Mouse (Mus musculus) MEL (cell line): Measurements from ENCODE around the gene Cacna1b. TPM values are rescaled to one million over a fixed set of nuclear protein-coding genes. Genes with fewer than 3 reads are reported as not detected.

Experiments
- DNase-seq: peaks from one replicate; pipeline ENCODE4 v3.0.0; 2011; ENCODE audit warnings: low read depth, low spot score
- H3K27ac ChIP-seq: 2 replicates; pipeline ENCODE4 v1.5.1; 2012; ENCODE audit warnings: low read depth, mild to moderate bottlenecking, control low read depth, low read length, moderate library complexity; ENCODE audit not compliant: control insufficient read depth
- H3K27me3 ChIP-seq, 2 experiments: fragments of 150-350 bp in 1 of 2; sonication (generic) in 1 of 2; 2 replicates each; pipeline ENCODE4 v1.6.1; 2012; ENCODE audit warnings: low read length in 2 of 2, mild to moderate bottlenecking in 2 of 2, improper control_type of control experiment in 1 of 2, moderate library complexity in 1 of 2; ENCODE audit not compliant: insufficient read depth in 2 of 2, control insufficient read depth in 1 of 2
- H3K36me3 ChIP-seq, 2 experiments: 2 replicates each; pipeline ENCODE4 v1.6.1; 2012 to 2014; ENCODE audit warnings: low read length in 2 of 2, improper control_type of control experiment in 1 of 2, inconsistent platforms in 1 of 2, mild to moderate bottlenecking in 1 of 2; ENCODE audit not compliant: insufficient read depth in 2 of 2, control insufficient read depth in 1 of 2
- H3K4me1 ChIP-seq, 2 experiments: fragments of 150-350 bp in 1 of 2; sonication (generic) in 1 of 2; 2 replicates each; pipeline ENCODE4 v1.6.1; 2012; ENCODE audit warnings: low read length in 2 of 2, improper control_type of control experiment in 1 of 2, mild to moderate bottlenecking in 1 of 2; ENCODE audit not compliant: insufficient read depth in 2 of 2, control insufficient read depth in 1 of 2
- H3K4me3 ChIP-seq, 2 experiments: fragments of 150-350 bp in 1 of 2; sonication (generic) in 1 of 2; 2 replicates each; pipeline ENCODE4 v1.5.1; 2012; ENCODE audit warnings: low read depth in 2 of 2, low read length in 2 of 2, mild to moderate bottlenecking in 2 of 2, moderate library complexity in 2 of 2, control low read depth in 1 of 2, improper control_type of control experiment in 1 of 2; ENCODE audit not compliant: control insufficient read depth in 1 of 2, insufficient read depth in 1 of 2
- H3K79me2 ChIP-seq: 2 replicates; pipeline ENCODE4 v1.6.1; 2012; ENCODE audit warnings: mild to moderate bottlenecking, low read length, moderate library complexity; ENCODE audit not compliant: control insufficient read depth, poor library complexity, insufficient read depth
- H3K9ac ChIP-seq: 2 replicates; pipeline ENCODE4 v1.6.1; 2012; ENCODE audit warnings: low read depth, mild to moderate bottlenecking, control low read depth, low read length, moderate library complexity; ENCODE audit not compliant: control insufficient read depth, poor library complexity, severe bottlenecking
- H3K9me3 ChIP-seq: fragments of 150-350 bp; sonication (generic); replicated peaks from 2 replicates; pipeline ENCODE4 v1.6.1; 2012; ENCODE audit warnings: mild to moderate bottlenecking, low read length, improper control_type of control experiment, moderate library complexity; ENCODE audit not compliant: insufficient read depth
- CHD1 ChIP-seq: IDR thresholded peaks from 2 replicates; pipeline ENCODE4 v1.6.1; 2012; ENCODE audit warnings: low read depth, mild to moderate bottlenecking, inconsistent platforms, low read length, improper control_type of control experiment
- CTCF ChIP-seq, 3 experiments: IDR thresholded peaks in 2 of 3; conservative IDR thresholded peaks in 1 of 3; 2 replicates each; pipeline ENCODE4 v1.5.1; 2011 to 2012; ENCODE audit warnings: low read length in 3 of 3, low read depth in 2 of 3, mild to moderate bottlenecking in 2 of 3, improper control_type of control experiment in 1 of 3, inconsistent platforms in 1 of 3, mixed read lengths in 1 of 3, moderate library complexity in 1 of 3; ENCODE audit not compliant: control insufficient read depth in 1 of 3, insufficient read depth in 1 of 3, poor library complexity in 1 of 3, severe bottlenecking in 1 of 3
- E2F4 ChIP-seq: IDR thresholded peaks from 2 replicates; pipeline ENCODE4 v1.6.1; 2011; ENCODE audit warnings: low read depth, low read length, improper control_type of control experiment, borderline replicate concordance
- ELF1 ChIP-seq: IDR thresholded peaks from 2 replicates; pipeline ENCODE4 v1.6.1; 2014; ENCODE audit warnings: low read depth, mild to moderate bottlenecking, inconsistent platforms, low read length, improper control_type of control experiment, moderate library complexity
- GABPA ChIP-seq: IDR thresholded peaks from 2 replicates; pipeline ENCODE4 v1.6.1; 2012; ENCODE audit warnings: low read depth, mild to moderate bottlenecking, inconsistent platforms, low read length, improper control_type of control experiment, moderate library complexity
- GATA1 ChIP-seq: IDR thresholded peaks from 2 replicates; pipeline ENCODE4 v1.6.1; 2011; ENCODE audit warnings: low read depth, low read length, improper control_type of control experiment
- JUND ChIP-seq: IDR thresholded peaks from 2 replicates; pipeline ENCODE4 v1.6.1; 2011; ENCODE audit warnings: low read depth, mild to moderate bottlenecking, improper control_type of control experiment, low read length
- MAX ChIP-seq: IDR thresholded peaks from 2 replicates; pipeline ENCODE4 v1.6.1; 2011; ENCODE audit warnings: low read length, improper control_type of control experiment
- MXI1 ChIP-seq: IDR thresholded peaks from 2 replicates; pipeline ENCODE4 v1.6.1; 2011; ENCODE audit warnings: mild to moderate bottlenecking, low read depth, low read length, improper control_type of control experiment
- MYB ChIP-seq: IDR thresholded peaks from 2 replicates; pipeline ENCODE4 v1.6.1; 2011; ENCODE audit warnings: mild to moderate bottlenecking, low read depth, low read length, improper control_type of control experiment
- NRF1 ChIP-seq: IDR thresholded peaks from 2 replicates; pipeline ENCODE4 v1.6.1; 2014; ENCODE audit warnings: low read depth, mild to moderate bottlenecking, inconsistent platforms, low read length, improper control_type of control experiment, moderate library complexity; ENCODE audit not compliant: poor library complexity, insufficient read depth, severe bottlenecking
- RCOR1 ChIP-seq: IDR thresholded peaks from 2 replicates; pipeline ENCODE4 v1.6.1; 2012; ENCODE audit warnings: low read depth, mild to moderate bottlenecking, inconsistent platforms, low read length, improper control_type of control experiment
- TAL1 ChIP-seq: IDR thresholded peaks from 2 replicates; pipeline ENCODE4 v1.6.1; 2012; ENCODE audit warnings: mild to moderate bottlenecking, inconsistent platforms, low read length, moderate library complexity, mixed read lengths
- TCF12 ChIP-seq: IDR thresholded peaks from 2 replicates; pipeline ENCODE4 v1.6.1; 2014; ENCODE audit warnings: low read depth, mild to moderate bottlenecking, inconsistent platforms, low read length, improper control_type of control experiment, moderate library complexity
- UBTF ChIP-seq: IDR thresholded peaks from 2 replicates; pipeline ENCODE4 v1.6.1; 2012; ENCODE audit warnings: low read depth, mild to moderate bottlenecking, inconsistent platforms, low read length, improper control_type of control experiment, moderate library complexity, borderline replicate concordance; ENCODE audit not compliant: insufficient read depth
- USF1 ChIP-seq: IDR thresholded peaks from 2 replicates; pipeline ENCODE4 v1.6.1; 2014; ENCODE audit warnings: low read depth, mild to moderate bottlenecking, inconsistent platforms, low read length, improper control_type of control experiment, moderate library complexity
- USF2 ChIP-seq, 2 experiments: IDR thresholded peaks; 2 replicates each; pipeline ENCODE4 v1.6.1; 2011 to 2012; ENCODE audit warnings: improper control_type of control experiment in 2 of 2, low read length in 2 of 2, borderline replicate concordance in 1 of 2, inconsistent platforms in 1 of 2, low read depth in 1 of 2, mild to moderate bottlenecking in 1 of 2; ENCODE audit not compliant: insufficient read depth in 1 of 2
- polyA plus RNA-seq, 2 experiments: library from polyadenylated mRNA; stranded (reverse) in 1 of 2; unstranded in 1 of 2; fragments of >175 nt in 1 of 2; fragments of >200 nt in 1 of 2; gene quantifications; 2 replicates each; pipeline versions ENCODE4 v1.2.1 to v1.2.4; 2012; ENCODE audit warnings: low replicate concordance in 2 of 2, low read depth in 1 of 2; ENCODE audit not compliant: insufficient read length in 2 of 2, insufficient read depth in 1 of 2, missing spikeins in 1 of 2
- total RNA-seq: library from RNA; depleted of rRNA; stranded (reverse); fragments of 300-350 nt; gene quantifications from 2 replicates; pipeline ENCODE4 v1.2.3, GENCODE M21; 2012

The Cacna1b gene
- total and polyA plus RNA-seq, 3 experiments, result not detected

GRCm38 (mm10) chr2:24806143-24806542 lies 43.2 kb upstream of the Cacna1b start:
- H3K4me3 ChIP-seq, result no peak overlapping the region
- H3K9ac ChIP-seq, result no peak overlapping the region
- no peaks in the 10 kb centered on the region for H3K79me2 ChIP-seq
- H3K36me3 ChIP-seq, result peaks cover 11 to 32% of the 10 kb centered on the region in 2 experiments
- no peak for DNase-seq
- no peaks in the 10 kb centered on the region for H3K9me3 ChIP-seq
- H3K4me1 ChIP-seq, result peaks cover 0 to 6% of the 10 kb centered on the region in 2 experiments; a peak in 3 of 4 replicates
- no peaks in the 10 kb centered on the region for H3K27me3 ChIP-seq
- H3K27ac ChIP-seq, result no peak overlapping the region
- TF ChIP-seq CTCF (IDR thresholded peaks at IDR 0.05 in 2 of 3, conservative IDR thresholded peaks at IDR 0.05 in 1 of 3; ENCODE audit: control insufficient read depth in 1 of 3, insufficient read depth in 1 of 3, low read depth in 2 of 3, low read length in 3 of 3, poor library complexity in 1 of 3, severe bottlenecking in 1 of 3) (no peak), GABPA (no peak)

- H3K9ac ChIP-seq, result no peak overlapping the region
- peak; percentile 23 for DNase-seq
- no peak overlapping the region for H3K4me3 ChIP-seq
- TF ChIP-seq MXI1 (no peak), MYB (no peak), ELF1 (no peak), TCF12 (no peak), GATA1 (no peak), TAL1 (no peak; the same call in 1 of the 2 replicates), USF2 (IDR thresholded peaks at IDR 0.05; ENCODE audit: borderline replicate concordance in 1 of 2, insufficient read depth in 1 of 2, low read depth in 1 of 2, low read length in 2 of 2) (no peak), E2F4 (no peak), NRF1 (no peak), MAX (no peak), RCOR1 (no peak), JUND (no peak), UBTF (no peak), CTCF (IDR thresholded peaks at IDR 0.05 in 2 of 3, conservative IDR thresholded peaks at IDR 0.05 in 1 of 3; ENCODE audit: control insufficient read depth in 1 of 3, insufficient read depth in 1 of 3, low read depth in 2 of 3, low read length in 3 of 3, poor library complexity in 1 of 3, severe bottlenecking in 1 of 3) (no peak), USF1 (no peak), CHD1 (no peak)
- no peaks in the 10 kb centered on the region for H3K9me3 ChIP-seq
- no peaks in the 10 kb centered on the region for H3K27me3 ChIP-seq
- no peaks in the 10 kb centered on the region for H3K79me2 ChIP-seq
- peaks cover 0 to 6% of the 10 kb centered on the region in 2 experiments; a peak in 3 of 4 replicates for H3K4me1 ChIP-seq
- peaks cover 11 to 31% of the 10 kb centered on the region in 2 experiments for H3K36me3 ChIP-seq
- no peak overlapping the region for H3K27ac ChIP-seq
Measured at GRCm38 (mm10) chr2:24805621-24806020, 42.7 kb upstream of the Cacna1b start.
